Mouse (Mus musculus) forelimb bud, embryonic 11.5 days (tissue): ENCODE data around the gene Olfr821.
"Not testable (repeated sequence)": the region's sequence is repeated elsewhere in the genome, so short reads cannot be mapped to it uniquely, and the experiment has no call there.

ENCODE experiments used
- DNase-seq: peaks from one replicate; pipeline ENCODE4 v3.0.0-alpha.2; 2012; ENCODE audit warnings: low read depth, low spot score

The Olfr821 gene

DNA sequence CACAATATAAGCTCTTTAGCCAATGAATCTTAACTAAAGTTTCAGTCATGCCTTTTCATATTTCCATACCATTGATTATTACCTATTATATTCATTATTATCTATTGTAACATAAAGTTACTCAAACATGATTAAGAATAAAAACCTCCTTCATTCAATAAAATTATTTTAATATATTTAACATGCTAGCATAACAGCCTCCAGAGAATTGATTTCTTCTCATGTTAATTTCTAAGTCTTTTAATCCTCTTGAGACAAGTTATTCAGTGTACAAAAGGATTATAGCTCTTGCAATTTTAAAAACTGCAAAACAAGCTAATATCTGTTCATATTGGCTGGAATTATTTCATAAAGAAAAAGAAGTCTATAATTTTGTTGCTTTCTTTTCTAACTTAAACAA lies at the start of gene Olfr821:
Gene Olfr821, plus strand, starts transcription at position 301 of the 400 bp plus-strand sequence.
- no peak for DNase-seq

DNA sequence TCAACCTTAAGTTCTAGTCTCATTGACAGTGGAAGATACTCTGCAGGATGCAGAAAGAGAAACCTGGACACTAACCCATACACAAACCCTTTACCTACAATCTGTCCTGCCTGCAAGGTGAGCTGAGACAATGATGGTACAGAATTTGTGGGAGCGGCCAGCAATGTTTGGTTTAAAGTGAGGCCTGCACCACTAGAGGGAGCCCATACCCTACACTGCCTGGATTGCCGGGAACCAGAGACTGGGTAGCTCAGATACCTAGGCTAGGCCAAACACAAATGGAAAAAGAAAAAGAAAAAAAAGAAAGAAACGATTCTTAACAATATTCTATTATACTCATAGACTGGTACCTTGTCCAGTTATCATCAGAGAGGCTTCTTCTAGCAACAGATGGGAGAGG lies 48.3 kb upstream of the Olfr821 start:
- DNase-seq: not testable (repeated sequence)

GRCm38 (mm10) chr10:129984962-129985361 lies 45.2 kb upstream of the Olfr821 start, which contains the start of gene Gm10310:
TSS of gene Gm10310 (minus strand) at chr10:129985062.
- not testable (repeated sequence) for DNase-seq

DNA sequence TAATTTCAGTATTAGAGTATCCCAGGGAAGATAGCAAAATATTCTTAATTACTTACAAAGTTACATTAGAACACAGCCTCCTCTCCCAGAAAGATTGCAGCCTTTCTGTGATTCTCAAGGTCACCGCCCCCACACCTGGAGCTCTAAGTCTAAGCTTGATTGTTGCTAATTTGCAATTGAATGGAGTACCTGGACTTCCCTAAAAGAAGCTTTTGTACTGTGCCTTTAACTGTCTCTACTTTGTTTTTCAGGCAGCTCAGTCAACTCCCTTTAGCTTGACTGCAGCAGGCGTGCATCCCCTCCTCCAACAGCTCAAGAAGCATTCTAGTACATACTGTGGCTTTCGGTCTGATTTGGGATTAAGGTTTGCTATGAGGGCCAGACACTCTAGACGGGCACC lies 26.0 kb upstream of the Olfr821 start:
- not testable (repeated sequence) for DNase-seq

GRCm38 (mm10) chr10:130005366-130005765 lies 24.8 kb upstream of the Olfr821 start:
- not testable (repeated sequence) for DNase-seq

DNA sequence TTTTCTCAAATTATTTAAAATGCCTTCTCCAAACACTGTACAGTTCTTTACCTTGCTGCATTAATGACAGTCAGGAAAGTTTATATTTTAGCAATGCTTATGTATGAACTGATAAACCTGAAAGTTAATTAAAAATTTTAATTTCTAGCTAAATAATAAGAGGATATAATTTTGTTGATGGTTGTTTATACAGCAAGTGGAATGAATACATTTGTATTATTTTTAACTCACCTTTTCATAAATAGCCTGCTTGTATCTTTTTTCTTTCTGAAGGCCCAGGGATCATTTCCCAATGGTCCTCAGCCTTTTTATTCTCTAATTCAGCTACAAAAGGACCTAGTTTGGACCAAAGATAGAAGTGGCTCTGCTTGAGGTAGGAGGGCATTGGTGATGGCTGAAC lies 17.8 kb upstream of the Olfr821 start, which contains the start of gene Olfr820:
Gene Olfr820, plus strand, starts transcription at position 301 of the 400 bp plus-strand sequence.
- no peak for DNase-seq

DNA sequence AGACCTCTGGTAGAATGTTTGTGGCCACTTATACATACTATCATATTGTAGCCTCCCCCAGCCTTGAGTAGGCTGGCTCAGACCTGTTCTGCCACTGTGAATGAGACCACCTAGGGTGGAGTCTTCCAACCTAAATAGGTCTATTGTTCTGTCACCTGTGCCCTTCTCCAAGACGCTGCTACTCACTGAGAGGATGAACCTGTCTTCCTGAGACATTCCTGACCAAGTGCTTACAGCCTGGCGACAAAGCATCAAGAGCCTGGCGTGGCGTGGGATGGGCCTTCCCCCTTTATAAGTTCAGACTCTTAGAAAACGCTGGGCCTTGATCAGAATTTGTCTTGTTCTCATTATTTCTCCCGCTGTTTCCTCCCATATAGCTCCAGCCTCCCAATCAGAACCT lies 6.9 kb downstream of the Olfr821 start:
- no peak for DNase-seq

GRCm38 (mm10) chr10:130070910-130071309 lies 40.8 kb downstream of the Olfr821 start, which contains the start of gene Olfr822:
TSS of gene Olfr822 (plus strand) at chr10:130071210.
- DNase-seq: no peak
